Mouse (Mus musculus) naive thymus-derived CD4-positive, alpha-beta T cell, adult 2 months (primary cell): ENCODE measurements at regions not wholly inside any gene's neighbourhood (a gene's known extent, or its start where the extent isn't known, plus 50 kb on each side); places are given as distances from the start of the nearest gene placed in this dataset.
"Not testable (repeated sequence)": the region's sequence is repeated elsewhere in the genome, so short reads cannot be mapped to it uniquely, and the experiment has no call there.

Experiments
- DNase-seq: peaks from one replicate; pipeline ENCODE4 v3.0.0-alpha.2; 2011; ENCODE audit warnings: low read depth

DNA sequence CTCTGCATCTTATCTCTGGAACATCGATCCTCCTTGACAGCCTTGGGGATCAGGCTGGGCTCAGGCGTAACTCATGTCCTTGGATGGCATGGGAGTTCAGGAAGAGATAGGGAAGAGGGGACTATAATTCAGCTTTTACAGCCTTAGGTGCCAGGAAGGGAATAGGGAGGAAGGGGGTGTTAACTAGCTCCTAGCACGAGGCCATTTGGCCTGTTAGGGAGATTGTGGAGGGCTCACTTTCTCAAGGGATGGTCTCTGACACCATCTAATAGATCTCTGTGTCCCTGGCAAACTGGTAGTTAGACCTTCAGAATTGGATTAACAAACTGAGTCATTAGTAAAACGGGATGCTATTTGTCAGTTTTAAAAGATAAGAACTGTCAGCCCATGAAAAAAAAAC lies 292.1 kb upstream of the Pkdcc start:
- DNase-seq, result not testable (repeated sequence)

DNA sequence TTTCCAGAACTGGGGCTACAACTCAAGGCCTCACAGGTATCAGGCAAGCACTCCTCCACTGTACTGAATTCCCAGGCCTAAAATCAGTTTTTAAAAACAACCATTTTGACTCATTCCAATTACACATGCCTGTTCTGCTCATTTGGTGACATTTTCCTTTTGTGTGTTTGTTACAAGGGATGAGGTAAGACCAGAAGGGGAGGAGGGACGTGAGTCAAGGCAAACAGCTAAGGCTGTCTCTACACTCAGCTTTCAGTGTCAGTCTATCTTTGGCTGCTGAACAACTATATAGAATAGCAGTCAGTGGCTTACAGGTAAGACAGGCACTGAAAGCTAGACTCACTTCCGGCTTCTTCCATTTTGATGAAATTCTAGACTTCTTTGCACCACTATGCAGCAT lies 289.3 kb upstream of the Pkdcc start:
- no peak for DNase-seq

DNA sequence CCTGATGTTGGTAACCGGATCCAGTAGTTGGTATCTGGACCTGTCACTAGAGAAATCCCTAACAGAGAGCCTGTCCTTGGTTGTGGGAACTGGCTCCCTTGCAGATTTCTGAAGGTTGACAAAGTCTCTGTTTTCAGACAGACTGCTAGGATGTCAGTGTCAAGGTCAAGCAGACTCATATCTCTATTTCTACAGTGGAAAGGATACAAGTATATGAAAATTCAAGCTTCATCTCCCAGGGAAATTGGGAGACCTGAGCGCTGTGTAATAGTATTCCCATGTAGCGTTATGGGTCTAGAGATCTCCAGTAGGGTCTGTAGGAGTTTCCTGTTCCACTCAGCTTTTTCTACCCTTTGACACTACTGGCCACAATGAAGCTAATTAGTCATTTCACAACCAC lies 287.4 kb upstream of the Pkdcc start:
- DNase-seq, result no peak

DNA sequence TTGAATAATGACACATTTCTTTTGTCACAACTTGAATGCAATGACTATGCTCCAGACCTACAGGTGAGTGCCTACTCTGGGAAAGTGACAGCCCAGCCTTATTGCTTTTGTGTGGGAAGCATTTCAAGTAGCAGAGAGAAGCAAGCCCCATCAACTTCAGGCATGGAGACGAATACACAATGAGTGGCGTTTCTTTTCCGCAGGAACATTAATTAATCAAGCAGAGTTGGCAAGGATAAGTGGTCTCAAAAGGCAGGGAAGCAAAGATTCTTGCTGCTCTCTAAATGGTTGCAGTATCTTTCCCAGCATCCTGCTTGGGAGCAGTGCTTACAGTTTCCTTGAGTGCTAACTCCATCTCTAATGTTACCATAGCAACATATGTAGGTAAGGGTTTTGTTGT lies 285.6 kb upstream of the Pkdcc start:
- no peak for DNase-seq

DNA sequence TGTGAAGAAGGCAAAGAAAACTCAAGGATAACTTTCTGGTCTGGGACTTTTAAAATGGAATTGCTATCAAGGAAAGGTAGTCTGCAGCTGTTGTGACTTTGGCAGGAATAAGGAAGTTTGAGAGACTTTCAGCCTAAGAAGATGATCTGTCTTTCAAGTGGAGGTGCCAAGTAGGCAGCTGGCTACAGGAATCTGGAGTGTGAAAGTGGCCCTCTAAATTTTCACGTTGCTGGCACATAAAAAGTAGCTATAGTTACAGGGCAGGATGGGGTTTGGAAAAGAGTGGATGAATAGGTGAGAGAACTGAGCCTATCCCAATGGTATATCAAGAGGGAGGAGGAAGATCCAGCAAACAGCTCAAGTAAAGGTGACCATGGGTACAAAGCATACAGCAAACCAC lies 284.4 kb upstream of the Pkdcc start:
- DNase-seq, result no peak

DNA sequence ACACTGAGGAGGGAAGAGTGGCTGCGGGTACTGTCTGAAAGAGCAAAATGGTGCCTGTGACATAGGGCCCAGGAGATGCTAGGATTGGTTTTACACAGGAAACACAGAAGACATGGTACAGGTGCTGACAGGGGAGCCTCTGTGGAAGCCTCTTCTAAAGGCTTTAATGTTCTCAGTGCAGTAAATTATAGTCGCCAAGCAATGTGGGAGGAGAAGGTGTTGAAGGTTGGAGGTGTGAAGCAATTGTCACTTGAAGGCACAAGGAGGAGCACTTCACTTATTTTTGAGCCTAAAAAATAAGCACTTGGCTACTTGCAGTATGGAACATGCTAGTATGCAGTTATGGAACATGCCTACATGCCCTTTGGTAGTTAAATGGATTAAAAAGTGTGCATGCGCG lies 283.6 kb upstream of the Pkdcc start:
- DNase-seq, result no peak

DNA sequence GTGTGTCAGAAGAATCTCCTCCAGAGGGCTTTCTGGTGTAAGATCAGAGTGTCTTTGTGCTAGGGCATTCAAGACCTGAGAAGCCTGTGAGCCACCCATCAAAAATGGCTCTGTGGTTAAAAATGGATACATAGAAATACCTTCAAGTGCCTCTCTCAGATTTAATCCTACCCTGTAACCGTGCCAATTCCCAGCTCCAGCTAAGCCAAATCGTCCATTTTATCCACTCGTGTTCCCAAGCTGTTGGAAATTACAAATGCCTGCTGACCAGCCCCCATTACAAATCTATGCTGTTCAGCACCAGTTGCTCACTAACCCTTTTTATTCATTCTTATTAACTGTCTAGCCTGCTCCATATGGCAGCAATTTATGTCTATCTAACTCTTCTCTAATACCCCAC lies 278.3 kb upstream of the Pkdcc start:
- no peak for DNase-seq

DNA sequence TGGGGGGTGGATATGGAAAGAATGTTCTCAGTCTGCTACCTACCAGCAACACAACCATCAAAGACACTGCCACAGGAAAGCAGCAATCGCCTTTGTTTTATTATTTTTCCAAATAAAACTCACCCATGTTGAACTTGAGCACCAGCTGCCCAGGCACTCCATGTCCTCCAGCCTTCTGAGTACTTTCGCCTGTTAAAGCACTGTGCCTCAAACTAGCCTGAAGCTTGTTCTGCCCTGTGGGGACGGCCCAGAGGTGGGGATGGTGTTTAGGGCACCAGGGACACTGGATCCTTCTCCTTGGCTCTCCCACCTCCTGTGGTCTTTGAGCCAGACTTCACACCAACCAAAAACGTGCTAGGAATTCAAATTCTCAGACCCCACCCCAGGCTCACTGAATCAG lies 269.0 kb upstream of the Pkdcc start:
- DNase-seq, result no peak

DNA sequence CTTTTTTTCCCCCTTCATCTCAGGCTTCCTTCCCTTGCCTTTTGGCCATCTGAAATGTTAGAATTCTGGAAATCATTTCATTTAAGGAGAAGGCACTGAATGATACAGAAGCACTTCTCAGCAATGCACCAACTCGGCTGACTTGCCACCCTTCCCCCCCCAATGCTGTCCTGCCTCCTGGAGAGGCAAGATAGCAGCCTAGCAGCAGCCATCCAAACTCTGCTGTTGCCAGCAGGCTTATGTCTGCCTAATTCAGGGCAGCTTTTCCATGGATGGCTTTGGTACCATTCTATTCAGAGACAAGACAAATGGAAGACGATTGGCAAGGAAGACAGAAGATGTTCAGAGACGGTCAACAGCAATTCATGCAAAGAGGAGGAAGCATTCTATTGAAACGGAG lies 265.3 kb upstream of the Pkdcc start:
- no peak for DNase-seq

DNA sequence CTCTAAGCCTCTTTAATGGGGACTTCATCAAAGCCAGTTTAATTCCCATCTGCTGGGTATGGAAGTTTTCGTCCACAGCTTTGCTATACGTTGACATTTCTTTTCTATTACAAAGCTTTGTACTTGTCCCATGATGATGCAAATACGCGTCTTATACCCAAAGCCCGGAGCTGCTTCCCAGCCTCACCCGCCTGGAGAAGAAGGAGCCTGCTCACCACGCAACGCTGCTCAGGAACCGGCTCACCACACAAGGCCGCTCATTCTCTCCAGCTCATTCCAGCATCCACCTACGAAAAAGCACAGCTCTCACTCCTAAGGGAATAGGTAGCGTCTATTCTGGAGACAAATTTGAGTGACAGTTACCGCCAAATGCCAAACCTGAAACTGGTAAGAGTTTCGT lies 264.8 kb upstream of the Pkdcc start:
- DNase-seq, result no peak

DNA sequence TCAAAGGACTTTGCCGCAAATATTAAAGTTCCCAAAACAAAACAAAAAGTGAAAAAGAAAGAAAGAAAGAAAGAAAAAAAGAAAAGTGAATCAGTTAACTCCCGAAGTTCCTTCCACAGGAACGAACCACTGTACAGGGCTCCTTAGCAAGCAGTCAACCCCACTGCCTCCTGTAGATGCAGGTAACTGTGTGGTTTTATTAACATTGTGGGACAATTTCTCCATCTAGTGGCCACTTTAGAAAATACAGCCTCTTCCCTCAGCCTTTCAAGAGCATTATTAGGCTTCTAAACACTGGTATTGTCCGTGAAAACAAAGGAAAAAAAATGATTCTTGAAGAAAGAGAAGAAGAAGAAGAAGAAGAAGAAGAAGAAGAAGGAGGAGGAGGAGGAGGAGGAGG lies 257.7 kb upstream of the Pkdcc start:
- DNase-seq, result peak; percentile 6

DNA sequence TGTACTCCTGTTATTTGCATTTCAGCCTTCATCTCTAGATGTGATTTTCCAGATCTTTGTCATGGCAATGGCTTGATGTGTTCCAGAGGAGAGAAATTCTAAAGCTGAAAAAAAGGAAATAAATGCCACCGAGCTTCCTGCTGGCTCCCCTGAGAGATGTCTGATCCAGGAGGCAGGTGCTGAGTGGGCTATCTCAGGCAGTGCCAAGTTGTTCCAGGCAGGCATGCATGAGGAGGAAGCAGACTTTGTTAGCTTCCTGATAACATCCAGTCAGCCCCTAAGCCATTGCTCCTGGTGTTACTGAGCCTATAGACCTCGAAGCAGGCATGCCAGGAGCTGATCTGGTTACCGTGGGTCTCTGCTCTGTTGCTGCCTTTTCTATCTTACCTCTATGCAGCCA lies 251.7 kb upstream of the Pkdcc start:
- no peak for DNase-seq

DNA sequence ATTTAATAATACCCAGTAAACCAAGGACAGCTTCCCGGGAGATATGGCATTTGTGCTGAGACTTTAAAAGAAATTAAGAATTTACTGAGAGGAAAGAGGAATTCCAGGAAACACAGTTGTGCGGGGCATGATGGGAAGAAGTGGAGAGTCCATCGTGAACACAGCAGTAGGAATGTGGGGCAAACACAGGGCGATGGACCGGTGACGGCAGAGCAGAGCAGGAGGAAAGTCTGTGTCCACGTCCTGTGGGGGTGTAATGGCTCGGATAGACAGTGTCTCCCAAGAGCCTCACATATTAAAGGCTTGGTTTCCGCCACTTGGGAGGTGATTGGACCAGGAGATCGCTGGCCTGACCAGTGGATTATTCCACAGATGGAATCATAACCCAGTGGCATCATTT lies 215.4 kb upstream of the Pkdcc start:
- no peak for DNase-seq

DNA sequence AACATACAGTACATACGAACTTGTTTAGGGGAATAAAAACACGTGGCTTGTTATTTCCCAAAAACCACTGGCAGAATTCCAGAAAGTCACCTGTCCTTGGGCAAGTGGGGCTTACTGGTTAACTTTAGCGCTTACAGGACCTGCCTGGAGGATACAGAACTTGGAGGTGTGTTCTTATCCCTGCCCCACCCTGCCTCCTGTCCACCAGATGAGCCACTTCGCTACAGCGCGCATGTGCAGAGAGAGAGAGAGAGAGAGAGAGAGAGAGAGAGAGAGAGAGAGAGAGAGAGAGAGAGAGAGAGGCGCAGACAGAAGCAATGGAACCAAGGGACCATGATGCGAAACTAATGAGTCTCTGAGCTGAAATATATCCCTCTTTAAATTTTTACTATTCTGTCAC lies 214.7 kb upstream of the Pkdcc start:
- DNase-seq, result no peak

DNA sequence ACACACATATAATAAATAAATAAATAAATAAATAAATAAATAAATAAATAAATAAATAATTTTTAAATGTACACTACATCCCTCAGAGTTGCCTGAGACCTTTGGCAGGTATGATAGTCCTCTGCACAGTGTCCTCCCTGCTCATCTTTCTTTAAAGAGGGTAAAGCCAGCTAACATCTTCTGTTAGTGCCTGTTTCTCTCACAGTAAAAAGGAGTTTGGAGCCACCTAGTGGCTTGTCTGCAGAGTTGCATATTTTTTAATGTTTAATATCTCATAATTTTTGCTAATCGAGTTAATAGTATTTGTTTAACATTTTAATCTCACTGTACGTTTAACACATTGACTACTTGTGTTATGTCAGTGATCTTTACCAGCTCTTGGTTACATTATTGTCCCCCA lies 213.5 kb upstream of the Pkdcc start:
- DNase-seq, result peak; percentile 24

DNA sequence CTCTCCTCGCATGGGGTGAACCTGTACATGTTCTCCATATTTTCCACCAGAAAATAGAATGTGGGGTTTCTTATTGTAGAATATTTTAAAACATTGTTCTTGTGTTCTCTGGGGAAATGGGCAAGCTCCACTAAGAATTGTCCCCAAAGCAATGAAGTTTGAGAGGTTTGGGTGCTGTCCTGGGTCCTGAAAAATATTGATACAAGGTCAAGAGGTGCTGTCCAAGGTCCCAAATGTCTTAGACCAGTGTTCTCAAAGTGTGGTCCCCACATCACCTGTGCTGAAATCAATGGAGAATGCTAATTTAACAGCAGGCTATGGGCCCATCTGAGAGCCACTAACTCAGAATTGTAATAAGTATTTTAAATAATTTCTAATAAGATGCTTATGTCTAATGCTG lies 204.2 kb upstream of the Pkdcc start:
- no peak for DNase-seq

DNA sequence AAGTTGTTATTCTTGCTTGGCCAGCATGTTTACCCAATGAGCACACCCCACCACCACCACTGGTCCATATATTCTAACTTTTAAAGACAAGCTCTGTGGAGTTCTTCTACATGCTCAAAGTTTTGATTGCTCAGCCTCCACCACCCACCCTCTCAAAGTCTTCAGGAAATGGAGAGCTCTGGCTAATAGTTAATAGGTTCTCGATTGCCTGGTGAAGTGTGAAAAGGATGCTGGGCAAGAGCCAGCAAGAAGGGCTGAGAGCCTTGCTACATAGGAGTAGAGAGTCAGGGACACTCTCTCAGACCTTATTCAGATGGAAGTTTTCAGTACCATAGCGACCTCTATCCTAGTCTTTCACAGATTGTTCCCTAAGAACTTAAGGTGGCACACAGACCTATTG lies 199.4 kb upstream of the Pkdcc start:
- no peak for DNase-seq

DNA sequence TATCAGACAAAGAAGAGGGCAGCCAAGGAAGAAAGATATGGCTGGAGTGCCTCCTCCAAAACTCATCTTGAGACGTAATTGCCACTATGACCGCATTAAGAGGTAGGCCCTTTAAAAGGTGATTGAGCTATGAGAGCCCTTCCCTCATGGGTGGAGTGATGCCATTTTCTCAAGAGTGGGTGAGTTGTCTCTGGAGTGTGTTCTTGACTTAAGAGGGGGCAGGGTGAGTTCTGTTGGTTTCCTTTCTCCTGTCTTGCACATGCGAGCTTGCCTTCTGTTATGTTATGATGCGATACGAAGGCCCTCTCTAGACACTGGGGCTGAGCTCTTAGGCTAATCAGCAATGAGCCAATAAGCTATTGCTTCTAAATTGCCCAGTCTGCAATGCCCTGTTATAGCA lies 198.2 kb upstream of the Pkdcc start:
- no peak for DNase-seq

DNA sequence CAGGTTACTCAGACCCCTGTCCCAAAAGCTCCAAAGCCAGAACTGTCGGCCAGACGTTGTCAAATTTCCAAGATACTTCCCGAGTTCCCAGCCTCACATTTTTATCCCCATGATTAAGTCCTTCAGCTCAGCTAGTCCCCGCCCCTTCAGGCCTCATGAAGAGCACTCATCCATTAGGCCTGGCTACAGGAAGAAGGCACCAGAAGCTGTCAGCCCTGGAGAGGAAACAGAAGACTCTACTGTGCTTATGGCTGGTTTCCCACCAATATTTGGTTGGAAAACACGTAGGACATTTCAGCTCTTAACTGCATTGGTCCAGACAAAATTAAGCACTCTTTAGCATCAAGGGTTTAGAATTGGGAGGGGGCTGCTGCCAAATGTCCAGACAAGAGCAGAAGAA lies 195.8 kb upstream of the Pkdcc start:
- DNase-seq, result no peak

DNA sequence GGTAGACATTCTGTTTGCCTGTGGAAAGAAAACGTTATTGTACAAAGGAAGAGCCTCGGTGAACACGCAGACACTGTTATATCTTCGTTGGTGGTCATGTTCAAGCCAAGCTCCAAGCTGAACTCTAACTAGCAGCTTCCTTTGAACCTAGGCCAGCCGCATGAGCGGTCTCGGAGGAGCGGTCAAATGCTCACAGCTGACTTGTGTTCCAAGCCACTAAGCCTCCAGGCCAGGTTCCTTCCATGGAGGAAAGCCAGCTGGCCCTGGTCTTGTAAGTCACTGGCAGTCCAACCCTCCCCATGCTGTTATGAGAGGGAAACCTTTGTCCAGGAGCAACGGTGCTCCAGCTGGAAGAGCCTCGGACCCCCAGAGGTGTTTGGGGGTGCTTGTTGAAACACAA lies 194.5 kb upstream of the Pkdcc start:
- DNase-seq, result no peak

DNA sequence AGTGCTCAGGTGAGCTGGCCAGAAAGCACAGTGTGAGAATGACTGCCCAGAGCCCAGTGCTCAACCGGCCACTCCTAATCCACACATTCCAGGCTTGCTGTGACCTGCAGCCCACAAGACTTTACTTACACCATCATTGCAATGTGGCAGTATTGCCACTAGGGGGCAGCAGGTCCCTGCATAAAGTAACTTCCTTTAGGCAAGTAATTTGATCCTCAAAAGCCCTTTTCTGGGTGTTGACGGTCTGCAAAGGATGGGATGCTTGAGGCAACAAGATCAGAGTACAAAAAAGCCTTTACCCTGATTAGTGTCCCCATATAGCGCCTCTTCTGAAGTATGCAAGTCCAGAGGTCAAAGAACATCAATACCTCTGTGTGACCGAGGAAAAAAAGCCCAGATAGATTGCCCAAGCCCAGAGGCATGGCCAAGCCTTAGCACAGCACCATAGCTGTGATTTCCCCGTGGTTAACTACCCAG lies 189.7 kb upstream of the Pkdcc start:
- peak; percentile 71 for DNase-seq

DNA sequence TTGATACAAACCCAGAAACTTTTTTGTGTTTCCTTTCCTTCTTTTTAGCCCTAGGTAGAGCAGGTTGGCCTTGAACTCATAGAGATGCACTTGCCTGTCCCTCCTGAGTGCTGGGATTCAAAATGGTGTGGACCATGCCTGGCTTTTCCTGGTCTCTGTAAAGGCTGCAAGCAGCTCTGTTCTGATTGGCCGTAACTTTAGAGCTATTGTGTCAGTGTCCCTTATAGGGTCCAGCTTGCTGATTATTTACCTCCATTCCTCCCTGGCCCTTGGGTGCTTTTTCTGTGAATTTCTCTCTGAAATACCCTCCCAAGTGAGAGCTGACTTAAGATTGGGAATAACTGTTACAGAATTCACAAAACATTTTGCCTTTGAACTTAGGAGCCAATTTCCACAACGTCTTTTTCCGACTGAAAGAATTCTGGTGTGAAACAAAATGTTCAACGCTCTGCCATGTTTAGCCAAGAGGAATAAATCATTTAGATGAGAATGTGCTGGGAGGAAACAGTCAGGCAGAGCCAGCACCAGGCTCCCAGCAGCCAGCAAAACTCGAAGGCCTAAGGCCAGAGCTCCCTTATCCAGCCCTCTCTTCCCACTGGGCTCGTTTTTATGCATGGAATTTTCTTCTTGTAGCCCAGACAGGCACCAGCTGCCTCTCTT lies 180.0 kb upstream of the Pkdcc start:
- DNase-seq, result no peak

DNA sequence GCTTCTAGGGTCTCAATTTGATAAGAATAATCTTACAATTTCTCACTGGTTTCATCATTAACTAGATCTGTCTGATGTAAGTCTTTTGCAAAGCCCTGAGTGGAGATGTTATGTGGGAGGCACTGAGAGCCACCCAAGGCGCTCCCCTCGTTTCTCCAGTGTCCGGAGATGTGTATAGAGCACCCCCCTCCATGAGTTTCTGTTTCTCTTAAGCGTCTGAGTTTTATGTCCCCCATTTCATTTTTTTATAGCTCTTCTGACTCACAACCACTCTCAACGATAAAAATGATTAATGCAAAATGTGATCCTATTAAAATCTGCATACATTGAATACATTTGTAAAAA lies 179.5 kb upstream of the Pkdcc start:
- no peak for DNase-seq

DNA sequence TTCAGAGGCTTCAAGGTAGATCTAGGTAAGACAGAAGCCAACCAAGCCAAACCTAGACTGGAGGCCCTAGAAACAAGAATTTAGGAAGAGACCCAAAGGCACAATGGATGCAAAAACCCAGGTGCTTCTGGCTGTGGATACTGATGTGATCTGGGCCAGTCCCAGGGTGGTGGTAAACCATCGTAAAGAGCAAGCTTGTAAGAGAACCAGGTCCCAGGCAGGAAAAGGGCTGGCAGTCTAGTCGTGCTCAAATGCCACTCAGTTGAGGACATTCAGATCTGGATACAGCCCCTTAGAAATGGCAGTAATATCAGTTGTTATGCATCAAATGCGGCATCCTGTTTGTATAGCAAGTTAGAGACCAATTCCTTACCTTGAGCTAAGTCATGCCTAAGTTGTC lies 175.5 kb upstream of the Pkdcc start:
- no peak for DNase-seq

DNA sequence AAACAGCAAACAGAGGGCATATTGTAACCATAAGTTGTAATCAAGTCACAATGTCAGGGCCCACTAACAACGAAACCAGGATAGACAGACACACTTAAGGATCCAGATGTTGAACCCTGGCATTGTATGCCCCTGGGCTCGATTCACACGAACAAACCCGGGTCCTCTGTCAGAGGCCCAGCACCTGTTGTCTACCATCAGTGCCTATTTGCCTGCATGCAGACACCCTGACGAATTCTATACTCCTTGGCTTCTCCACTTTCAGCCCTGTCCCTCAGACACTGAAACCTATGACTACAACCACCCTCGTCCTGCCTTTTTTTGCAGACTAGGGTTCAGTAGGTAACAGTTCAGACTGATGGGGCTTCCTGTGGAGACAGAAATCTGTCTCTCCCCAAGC lies 170.6 kb upstream of the Pkdcc start:
- no peak for DNase-seq
